Mouse (Mus musculus) inflammation-experienced regulatory T-cells, adult 6 months (primary cell): ENCODE measurements at regions not wholly inside any gene's neighbourhood (a gene's known extent, or its start where the extent isn't known, plus 50 kb on each side); places are given as distances from the start of the nearest gene placed in this dataset.

ENCODE experiments used
- ATAC-seq: one replicate; pipeline ENCODE4 v1.8.0; 2017

DNA sequence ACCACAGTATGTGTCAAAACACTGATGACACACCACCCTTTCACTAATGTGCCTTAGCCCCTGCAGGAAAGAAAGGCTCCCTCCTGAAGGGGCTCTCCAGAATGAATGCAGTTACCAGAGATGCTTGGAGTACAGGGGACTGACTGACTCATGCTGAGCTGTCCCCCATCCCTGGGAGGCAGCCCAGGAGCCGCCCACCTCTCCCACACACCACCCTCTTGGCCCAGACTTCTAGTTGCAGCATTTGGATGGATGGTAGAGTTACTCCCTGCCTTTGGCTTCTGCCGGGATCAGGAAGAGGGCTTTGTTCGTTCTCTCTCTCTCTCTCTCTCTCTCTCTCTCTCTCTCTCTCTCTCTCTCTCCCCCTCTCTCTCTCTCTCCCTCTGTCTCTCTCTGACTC is 53.4 kb upstream of the Jun start:
- ATAC-seq = no peak

DNA sequence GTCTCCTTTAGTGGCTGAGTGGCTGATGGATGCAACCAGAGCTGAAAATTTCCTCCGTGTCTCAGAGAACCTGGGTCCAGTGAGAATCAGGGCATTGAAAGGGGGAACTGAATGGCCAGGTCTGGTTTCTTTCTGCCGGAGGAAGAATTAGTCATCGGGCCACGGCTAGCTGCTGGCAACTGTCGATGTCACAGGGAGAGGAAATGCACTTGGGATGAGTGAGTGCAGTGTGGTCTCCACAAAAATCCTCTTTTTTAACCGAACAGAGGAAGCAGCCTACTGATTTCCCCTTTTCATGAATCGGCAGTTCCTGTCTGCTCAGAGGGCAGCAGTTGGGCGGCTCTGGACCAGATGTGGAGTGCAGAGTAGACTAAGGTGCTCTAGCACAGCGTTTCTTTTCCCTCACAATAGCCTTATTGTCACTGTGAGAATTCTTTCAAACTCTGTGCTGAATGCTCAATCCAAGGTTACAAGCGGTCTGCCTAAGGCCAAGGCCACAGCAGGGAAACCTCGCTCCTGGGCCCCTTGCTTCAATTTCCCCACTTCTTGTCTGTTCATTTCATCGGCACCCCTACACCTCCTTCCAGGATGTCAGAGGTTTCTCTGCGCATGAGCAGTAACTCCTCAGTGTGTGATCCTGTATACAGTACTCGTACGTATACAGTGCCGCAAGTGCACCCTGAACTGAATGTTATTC is 54.1 kb upstream of the Jun start:
- ATAC-seq = peak; percentile 86

DNA sequence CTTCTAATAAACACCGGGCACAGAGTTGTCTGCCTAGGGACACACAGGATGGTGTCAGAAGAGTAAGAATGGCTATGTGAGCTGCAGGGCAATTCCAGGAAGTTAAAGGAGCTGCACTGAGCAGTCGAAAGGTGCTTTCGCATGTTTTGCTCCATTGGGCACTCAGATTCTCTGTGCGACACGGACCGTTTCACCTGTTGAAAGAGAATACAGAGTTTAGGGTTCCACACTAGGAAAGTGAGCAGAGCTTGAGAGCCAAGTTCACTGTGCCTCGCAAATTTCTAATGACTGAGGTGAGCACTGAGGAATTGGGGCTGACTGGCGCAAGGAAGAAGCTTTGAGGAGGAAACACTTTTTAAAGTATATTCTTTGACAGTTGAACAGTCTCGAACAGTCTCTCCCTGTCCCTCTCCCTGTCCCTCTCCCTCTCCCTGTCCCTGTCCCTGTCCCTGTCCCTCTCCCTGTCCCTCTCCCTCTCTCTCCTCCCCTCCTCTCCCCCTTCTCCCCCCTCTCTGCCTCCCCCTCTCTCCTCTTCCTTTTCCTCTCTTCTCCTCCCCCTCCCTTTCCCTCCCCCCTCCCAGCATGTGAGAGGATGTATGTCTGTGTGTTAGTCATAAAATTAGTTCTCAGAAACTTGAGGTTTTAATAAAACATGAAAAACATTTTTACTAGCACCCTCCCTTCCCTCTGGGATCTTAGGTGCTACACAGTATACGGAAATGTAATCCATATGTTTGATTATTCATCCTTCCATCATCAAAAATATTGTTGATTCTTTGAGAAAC is 55.1 kb upstream of the Jun start:
- peak; percentile 35 for ATAC-seq

GRCm38 (mm10) chr4:95108811-95109210 is 56.8 kb upstream of the Jun start:
- ATAC-seq = no peak

- ATAC-seq = no peak
Measured at GRCm38 (mm10) chr4:95110828-95111227, 58.8 kb upstream of the Jun start.

DNA sequence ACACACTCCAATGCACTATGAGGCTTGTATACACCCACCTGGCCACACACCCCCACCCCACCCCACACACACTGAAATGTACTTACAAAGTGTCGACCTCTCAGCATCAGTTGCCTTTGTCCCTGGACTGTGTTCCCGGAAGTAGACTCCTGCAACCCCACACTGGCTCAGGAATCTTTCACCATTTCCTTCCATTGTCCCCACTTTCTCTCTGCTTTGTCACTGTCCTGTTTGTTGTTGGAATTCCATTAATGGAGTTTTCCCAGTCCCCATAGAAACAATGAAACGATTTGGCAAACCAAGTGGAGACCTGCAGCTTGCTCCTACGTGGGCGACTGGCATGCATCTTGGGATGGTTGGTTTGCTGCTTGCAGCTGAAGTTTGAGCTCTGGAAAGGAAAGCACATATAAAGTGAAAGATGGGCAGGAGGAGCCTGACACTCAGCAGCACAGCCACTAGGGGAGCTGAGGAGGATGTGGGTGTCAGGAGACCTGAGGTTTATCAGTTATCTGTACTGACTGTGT is 65.2 kb upstream of the Jun start:
- ATAC-seq = peak; percentile 97

DNA sequence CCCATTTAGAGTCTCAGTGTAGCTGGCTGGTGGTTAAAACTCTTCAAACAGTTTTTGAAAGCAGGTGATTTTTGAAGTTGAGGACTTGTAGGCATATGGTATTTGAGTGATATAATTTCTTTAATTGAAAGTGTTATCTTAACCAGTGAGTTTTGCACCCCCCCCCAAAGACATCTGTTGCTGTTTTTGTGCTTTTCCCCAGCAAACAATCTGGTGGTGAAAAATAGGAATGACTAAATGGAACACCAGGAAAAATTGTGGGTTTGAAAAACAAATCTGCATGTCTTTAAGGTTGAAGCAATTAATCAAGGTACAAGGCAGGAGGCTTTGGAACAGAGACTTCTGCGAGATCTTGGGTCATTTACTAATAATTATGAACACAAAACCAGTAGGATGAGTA is 68.9 kb upstream of the Jun start:
- no peak for ATAC-seq

GRCm38 (mm10) chr4:95125346-95125745 is 73.3 kb upstream of the Jun start:
- no peak for ATAC-seq

DNA sequence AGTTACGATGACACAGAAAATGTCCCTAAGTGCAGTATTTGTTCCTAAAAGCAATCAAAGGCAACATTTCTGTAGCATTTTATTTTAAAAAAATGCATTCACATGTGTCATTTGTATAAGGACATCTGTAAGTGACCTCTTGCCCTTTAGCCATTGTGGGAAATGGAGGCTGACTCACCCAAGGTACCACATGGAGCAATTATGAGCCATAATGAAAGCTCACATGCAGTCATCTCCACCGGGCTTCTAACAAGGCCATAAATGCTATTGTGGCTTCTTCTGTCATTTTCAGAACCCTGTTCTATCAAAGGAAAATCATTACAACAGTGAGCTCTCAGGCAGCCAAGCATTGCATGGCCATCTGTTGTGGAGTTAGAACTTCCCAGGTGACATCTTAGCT is 75.9 kb upstream of the Jun start:
- no peak for ATAC-seq

DNA sequence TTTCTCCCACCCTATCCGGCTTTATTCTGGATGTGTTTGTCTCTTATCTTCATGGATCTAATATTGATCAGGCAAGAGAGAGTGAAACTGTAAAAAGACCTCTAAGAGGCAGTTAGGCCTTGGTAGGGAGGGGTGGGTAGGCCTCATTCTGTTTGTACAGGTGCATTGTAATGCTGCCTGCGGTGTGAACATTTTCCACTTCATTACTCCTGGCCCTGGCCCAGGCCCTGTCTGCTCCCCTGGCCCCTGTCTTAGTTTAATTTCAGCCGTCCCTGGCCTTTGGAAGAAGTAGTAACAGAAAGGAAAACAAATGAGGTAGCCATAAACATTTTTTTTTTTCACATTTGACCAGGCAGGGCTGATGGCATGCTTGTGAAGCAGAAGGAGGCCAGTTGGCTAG is 81.8 kb upstream of the Jun start:
- ATAC-seq = no peak

DNA sequence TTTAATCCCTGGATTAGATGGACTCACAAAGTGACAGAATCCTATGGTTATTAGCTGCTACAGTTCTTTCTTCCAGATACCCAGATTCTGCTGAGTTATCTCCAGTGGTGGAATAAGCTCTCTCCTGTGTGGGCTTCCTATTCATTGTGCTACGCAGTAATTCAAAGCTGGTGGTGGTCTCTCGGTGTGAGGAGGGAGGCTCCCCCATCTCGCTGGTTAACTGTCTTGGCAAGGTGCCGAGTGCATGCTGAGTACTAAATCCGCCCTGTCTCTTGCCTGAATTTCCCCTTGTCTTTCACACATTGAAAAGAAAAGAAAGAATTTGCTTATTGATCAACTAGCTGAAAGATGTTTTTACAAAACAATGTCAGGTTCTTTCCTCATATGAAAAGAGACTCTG is 82.6 kb upstream of the Jun start:
- ATAC-seq = no peak

GRCm38 (mm10) chr4:95137413-95138143 is 85.6 kb upstream of the Jun start:
- ATAC-seq = no peak

DNA sequence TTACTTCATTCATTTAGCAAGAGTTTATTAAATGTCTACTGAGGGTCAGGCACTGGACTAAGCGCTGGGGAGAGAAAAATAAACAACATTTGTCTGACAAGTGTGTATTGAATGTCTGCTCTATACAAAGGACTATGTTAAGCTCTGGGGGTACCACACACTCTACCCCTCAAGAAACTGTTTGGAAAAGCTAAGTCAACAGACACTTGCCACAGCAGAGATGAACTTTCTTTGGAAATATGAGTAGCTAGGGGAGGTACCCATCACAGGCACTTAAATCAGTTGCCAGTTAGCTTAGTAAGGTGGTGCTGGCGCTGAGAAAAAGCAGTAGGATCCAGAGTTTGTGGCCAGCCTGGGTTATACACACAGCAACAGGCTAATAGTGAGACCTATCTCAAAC is 86.7 kb upstream of the Jun start:
- ATAC-seq = no peak

- no peak for ATAC-seq
Measured at GRCm38 (mm10) chr4:95141253-95141652, 89.2 kb upstream of the Jun start.

DNA sequence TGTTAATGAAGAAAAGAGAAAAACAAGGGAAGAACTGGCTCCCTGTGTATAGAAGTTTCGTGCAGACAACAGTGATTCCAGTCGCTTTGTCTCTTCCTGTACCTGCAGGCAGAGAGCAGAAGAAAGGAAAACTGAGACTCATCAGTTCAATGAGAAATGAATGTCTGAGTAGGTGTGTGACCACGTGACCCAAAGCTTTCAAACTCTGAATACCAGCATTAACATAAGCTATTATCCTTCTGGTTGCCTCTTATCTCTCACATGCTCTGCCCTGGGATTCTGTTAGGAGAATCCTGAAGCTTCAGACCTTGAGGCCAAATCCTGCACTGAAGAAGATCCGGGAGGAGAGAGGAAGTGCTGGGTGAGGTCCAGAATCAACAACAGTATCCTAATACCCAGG is 91.1 kb upstream of the Jun start:
- ATAC-seq = peak; percentile 35

GRCm38 (mm10) chr4:95143668-95144067 is 91.6 kb upstream of the Jun start:
- no peak for ATAC-seq

- no peak for ATAC-seq
Measured at GRCm38 (mm10) chr4:95144440-95144839, 92.4 kb upstream of the Jun start.

- ATAC-seq = no peak
Measured at GRCm38 (mm10) chr4:95146268-95146667, 94.2 kb upstream of the Jun start.

DNA sequence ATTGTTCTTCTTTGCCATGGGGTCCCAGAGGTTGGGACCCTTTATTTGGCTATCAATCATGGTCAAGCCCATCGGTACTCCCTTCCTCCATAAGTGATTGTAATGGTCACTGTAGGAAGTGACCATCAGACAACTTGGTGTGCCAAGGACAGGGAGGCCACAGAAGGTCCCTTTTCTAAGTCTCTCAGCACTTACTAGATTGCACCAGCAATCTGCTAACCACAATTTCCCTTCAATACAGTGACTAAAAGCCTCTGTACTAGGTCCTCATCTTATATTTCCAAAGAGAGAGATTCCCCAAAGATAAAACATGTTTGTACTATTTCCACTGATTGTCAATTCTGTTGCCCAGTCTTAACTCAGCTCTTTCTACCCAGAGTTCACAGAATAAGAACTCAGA is 96.6 kb upstream of the Jun start:
- ATAC-seq = no peak

DNA sequence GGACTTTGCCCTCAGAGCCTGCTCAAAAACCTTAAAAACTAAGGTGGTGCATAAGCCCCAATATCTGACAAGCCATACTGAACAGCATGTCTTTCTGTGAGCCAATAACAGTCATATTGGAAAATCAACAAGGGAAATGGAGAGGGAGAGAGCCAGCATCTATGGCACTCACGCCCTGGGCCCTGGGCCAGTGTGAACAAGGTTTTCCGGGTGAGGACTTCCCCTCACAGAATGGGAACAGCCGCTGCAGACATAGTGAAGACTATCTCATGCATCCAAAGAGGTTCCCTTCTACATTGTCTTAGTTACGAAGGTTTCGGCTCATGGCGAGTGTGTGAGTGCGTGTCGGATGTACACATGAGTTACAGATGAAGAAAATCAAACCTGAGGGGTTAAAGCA is 99.7 kb upstream of the Jun start:
- no peak for ATAC-seq

DNA sequence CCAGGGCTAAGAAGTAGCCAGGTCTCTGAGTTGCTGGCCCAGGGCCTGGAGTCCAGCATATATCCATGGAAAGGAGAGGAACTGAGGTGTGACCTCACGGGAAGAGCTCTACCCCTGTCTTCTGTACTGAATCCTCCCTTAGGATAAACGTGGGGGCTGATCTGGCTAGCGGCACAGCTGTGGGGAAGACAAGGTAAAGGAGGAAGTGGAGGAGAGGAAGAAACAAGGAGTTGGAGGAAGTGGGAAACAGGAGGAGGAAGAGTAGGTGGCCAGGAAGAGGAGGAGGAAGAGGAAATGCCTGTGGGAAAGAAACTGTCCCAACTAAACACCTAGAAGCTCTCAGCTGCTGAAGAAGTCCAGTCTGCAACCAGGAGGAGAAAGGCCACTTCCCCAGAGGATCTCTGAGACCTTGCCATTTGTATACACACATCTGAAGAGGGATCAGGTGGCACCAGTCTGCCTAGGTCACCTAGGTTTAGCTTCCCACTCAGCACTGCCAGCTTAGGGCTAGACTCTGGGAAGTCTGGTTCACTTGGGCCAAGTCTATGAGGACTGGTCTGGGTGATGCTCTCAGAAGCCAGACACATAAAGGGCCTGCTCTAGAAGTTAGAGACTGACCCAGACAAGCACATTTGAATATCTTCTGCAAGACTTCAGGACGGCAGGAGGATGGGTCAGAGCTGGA is 100.6 kb upstream of the Jun start:
- no peak for ATAC-seq

DNA sequence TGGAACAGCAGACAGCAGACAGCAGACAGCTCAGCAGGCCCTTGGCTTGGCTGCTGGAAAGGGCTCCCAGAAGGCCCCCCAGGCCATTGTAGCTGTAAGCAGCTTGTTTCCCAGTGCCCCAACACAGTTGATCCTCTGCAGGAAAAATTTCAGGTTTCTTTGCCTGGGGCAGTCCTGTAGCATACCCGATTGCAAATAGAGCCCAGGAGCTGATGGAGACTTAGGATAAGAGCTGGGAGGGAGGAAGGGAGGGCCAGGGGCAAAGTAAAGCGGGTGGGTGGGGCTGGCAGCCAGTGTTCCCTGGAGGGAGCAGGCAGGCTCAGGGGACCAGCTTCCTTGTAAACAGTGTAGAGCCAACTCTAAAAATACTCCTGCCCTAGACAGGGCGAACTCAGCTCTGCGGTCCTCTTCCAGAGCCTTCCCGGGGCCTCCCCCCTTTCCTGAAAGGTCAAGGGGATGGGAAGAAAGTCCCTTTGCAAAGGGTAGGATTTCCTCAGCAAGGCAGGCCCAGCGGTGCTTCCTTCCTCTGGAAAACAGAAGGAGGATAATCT is 101.8 kb upstream of the Jun start:
- no peak for ATAC-seq

GRCm38 (mm10) chr4:95154377-95154776 is 102.4 kb upstream of the Jun start:
- ATAC-seq = no peak
